8 mouse cellular contexts compared by ENCODE assay signal in genomic region chr3:97158611-97159508, GRCm38 (mm10). TPM values are rescaled to one million over a fixed set of nuclear protein-coding genes. Genes with fewer than 3 reads are reported as not detected.
DNase-seq lines count a peak whose midpoint lies in the region; ATAC-seq and TF ChIP-seq lines count a peak whose summit lies in the region.

Acp6 (plus strand) TSS chr3:97158777.

- no peak for TF ChIP-seq RAD21 in CH12.LX (IDR thresholded peaks at IDR 0.05; ENCODE audit: low read depth, low read length)

- no peak within 1 kb of the TSS for H3K27ac ChIP-seq in CH12.LX (ENCODE audit: insufficient read depth, low read depth)
- H3K27ac ChIP-seq in forebrain, embryonic 12.5 days, result peak within 1 kb of the TSS; percentile 83
- H3K27ac ChIP-seq in heart, postnatal 0 days (ENCODE audit: low read depth), result peak within 1 kb of the TSS; percentile 77
- peak within 1 kb of the TSS; percentile 77 for H3K27ac ChIP-seq in liver, embryonic 16.5 days (ENCODE audit: low read length)
- H3K27ac ChIP-seq in neural tube, embryonic 13.5 days (replicated peaks), result peak within 1 kb of the TSS; percentile 69
- peak within 1 kb of the TSS; percentile 5; the same call in 1 of the 2 replicates for H3K27ac ChIP-seq in testis, adult 2 months (ENCODE audit: control insufficient read depth, insufficient read depth, low read depth, low read length)

- peaks cover 0 to 16% of the 10 kb centered on the region in 2 experiments; a peak in 2 of 4 replicates for H3K4me1 ChIP-seq in CH12.LX (ENCODE audit: control insufficient read depth in 1 of 2, insufficient read depth in 2 of 2)
- peaks cover 10% of the 10 kb centered on the region for H3K4me1 ChIP-seq in forebrain, embryonic 12.5 days
- peaks cover 18% of the 10 kb centered on the region for H3K4me1 ChIP-seq in heart, postnatal 0 days (ENCODE audit: control insufficient read depth, insufficient read depth)
- peaks cover 8% of the 10 kb centered on the region; the same call in 1 of the 2 replicates for H3K4me1 ChIP-seq in liver, embryonic 16.5 days (ENCODE audit: control insufficient read depth, low read depth, low read length)
- peaks cover 13% of the 10 kb centered on the region for H3K4me1 ChIP-seq in neural tube, embryonic 13.5 days (replicated peaks)
- H3K4me1 ChIP-seq in testis, adult 2 months (ENCODE audit: control insufficient read depth, insufficient read depth, low read length), result peaks cover 3% of the 10 kb centered on the region; the same call in 1 of the 2 replicates

- no peaks in the 10 kb centered on the region for H3K79me2 ChIP-seq in CH12.LX (replicated peaks; ENCODE audit: control insufficient read depth, extremely low read depth, insufficient read depth, poor library complexity, severe bottlenecking)

- H3K4me3 ChIP-seq in CH12.LX (replicated peaks in 1 of 3; ENCODE audit: low read depth in 2 of 3, low read length in 2 of 3, poor library complexity in 1 of 3), result peak within 1 kb of the TSS; percentile 71 to 85 (median 78)
- peak within 1 kb of the TSS; percentile 82 for H3K4me3 ChIP-seq in forebrain, embryonic 12.5 days (replicated peaks)
- peak within 1 kb of the TSS; percentile 75 for H3K4me3 ChIP-seq in heart, postnatal 0 days (ENCODE audit: low read depth, low read length)
- peak within 1 kb of the TSS; percentile 80 for H3K4me3 ChIP-seq in liver, embryonic 16.5 days (ENCODE audit: low read depth, low read length)
- peak within 1 kb of the TSS; percentile 64 for H3K4me3 ChIP-seq in neural tube, embryonic 13.5 days
- peak within 1 kb of the TSS; percentile 72 for H3K4me3 ChIP-seq in testis, adult 2 months (ENCODE audit: control insufficient read depth, low read depth, low read length)

- peak; percentile 93 for DNase-seq in CH12.LX (ENCODE audit: extremely low read depth)
- DNase-seq in c-Kit-positive CD71-positive TER-119-negative erythroid progenitor cells, embryonic 14.5 days (ENCODE audit: low read depth), result peak; percentile 88
- DNase-seq in heart, postnatal 0 days (ENCODE audit: low spot score), result peak; percentile 88
- DNase-seq in kidney, postnatal 4 days, result peak; percentile 91 to 93

- under 1% methylated on average over 54 of the region's 54 CpGs for WGBS in forebrain, embryonic 12.5 days
- under 1% methylated on average over 53 of the region's 54 CpGs for WGBS in heart, postnatal 0 days
- WGBS in liver, embryonic 16.5 days (ENCODE audit: insufficient replicate concordance), result under 1% methylated on average over 54 of the region's 54 CpGs
- WGBS in neural tube, embryonic 13.5 days, result under 1% methylated on average over 54 of the region's 54 CpGs

- peaks cover 0 to 5% of the 10 kb centered on the region in 2 experiments for H3K36me3 ChIP-seq in CH12.LX (replicated peaks in 1 of 2; ENCODE audit: control insufficient read depth in 1 of 2, insufficient read depth in 1 of 2, low read length in 1 of 2)
- H3K36me3 ChIP-seq in forebrain, embryonic 12.5 days (replicated peaks), result no peaks in the 10 kb centered on the region
- no peaks in the 10 kb centered on the region for H3K36me3 ChIP-seq in heart, postnatal 0 days (replicated peaks; ENCODE audit: control insufficient read depth, insufficient read depth, low read length)
- no peaks in the 10 kb centered on the region for H3K36me3 ChIP-seq in liver, embryonic 16.5 days (ENCODE audit: control insufficient read depth, insufficient read depth)
- H3K36me3 ChIP-seq in neural tube, embryonic 13.5 days, result no peaks in the 10 kb centered on the region
- H3K36me3 ChIP-seq in testis, adult 2 months (ENCODE audit: control insufficient read depth, insufficient read depth, low read length), result no peaks in the 10 kb centered on the region

- peaks cover 3% of the 10 kb centered on the region for H3K9me3 ChIP-seq in CH12.LX (replicated peaks; ENCODE audit: low read length)
- H3K9me3 ChIP-seq in forebrain, embryonic 12.5 days, result no peaks in the 10 kb centered on the region
- H3K9me3 ChIP-seq in heart, postnatal 0 days (replicated peaks; ENCODE audit: control insufficient read depth, low read length), result no peaks in the 10 kb centered on the region
- no peaks in the 10 kb centered on the region for H3K9me3 ChIP-seq in liver, embryonic 16.5 days (replicated peaks; ENCODE audit: control insufficient read depth, low read length)
- H3K9me3 ChIP-seq in neural tube, embryonic 13.5 days, result no peaks in the 10 kb centered on the region

- peak within 1 kb of the TSS; percentile 51 for H3K9ac ChIP-seq in CH12.LX (ENCODE audit: insufficient read depth, low read depth)
- peak within 1 kb of the TSS; percentile 77 for H3K9ac ChIP-seq in forebrain, embryonic 12.5 days
- peak within 1 kb of the TSS; percentile 63 for H3K9ac ChIP-seq in heart, postnatal 0 days (replicated peaks; ENCODE audit: low read depth, low read length)
- peak within 1 kb of the TSS; percentile 85 for H3K9ac ChIP-seq in liver, embryonic 16.5 days (ENCODE audit: low read depth, low read length)
- H3K9ac ChIP-seq in neural tube, embryonic 13.5 days, result peak within 1 kb of the TSS; percentile 73

- TF ChIP-seq POLR2A in CH12.LX (IDR thresholded peaks at IDR 0.05; ENCODE audit: low read depth, low read length), result peak; percentile 62
- 0 out of 2 replicates have a peak, but pooled peaks have one; percentile 20 for TF ChIP-seq POLR2A in testis, adult 2 months (IDR thresholded peaks at IDR 0.05; ENCODE audit: control insufficient read depth, low read depth, low read length)

- no peak for TF ChIP-seq CTCF in CH12.LX (conservative IDR thresholded peaks at IDR 0.05 in 1 of 2, IDR thresholded peaks at IDR 0.05 in 1 of 2; ENCODE audit: low read depth in 2 of 2, low read length in 2 of 2)
- TF ChIP-seq CTCF in heart, postnatal 0 days (IDR thresholded peaks at IDR 0.05; ENCODE audit: low read depth), result no peak
- TF ChIP-seq CTCF in testis, adult 2 months (IDR thresholded peaks at IDR 0.05; ENCODE audit: control insufficient read depth, insufficient read depth, insufficient replicate concordance, low read depth, low read length), result no peak

- no peaks in the 10 kb centered on the region for H3K27me3 ChIP-seq in CH12.LX (replicated peaks)
- no peaks in the 10 kb centered on the region for H3K27me3 ChIP-seq in forebrain, embryonic 12.5 days
- no peaks in the 10 kb centered on the region for H3K27me3 ChIP-seq in heart, postnatal 0 days (ENCODE audit: control insufficient read depth, insufficient read depth, low read length)
- no peaks in the 10 kb centered on the region for H3K27me3 ChIP-seq in liver, embryonic 16.5 days (ENCODE audit: control insufficient read depth, insufficient read depth, low read depth, low read length)
- H3K27me3 ChIP-seq in neural tube, embryonic 13.5 days, result no peaks in the 10 kb centered on the region
- no peaks in the 10 kb centered on the region for H3K27me3 ChIP-seq in testis, adult 2 months (ENCODE audit: control insufficient read depth, insufficient read depth, low read length)

- dilution Hi-C loops in CH12.LX (cut with MboI; ENCODE audit: extremely low pct_ligation_motif_present, extremely low pct_unique_long_range_greater_than_20kb, low sequenced_read_pairs), result no loop called here

- in situ Hi-C loops in CH12.LX (cut with MboI; ENCODE audit: low pct_ligation_motif_present, low pct_unique_long_range_greater_than_20kb, low sequenced_read_pairs), result no loop called here

- ATAC-seq in forebrain, embryonic 12.5 days (ENCODE audit: low FRiP score), result peak; percentile 95
- ATAC-seq in heart, postnatal 0 days (ENCODE audit: insufficient read depth, low read depth), result peak; percentile 92
- ATAC-seq in liver, embryonic 16.5 days (ENCODE audit: low read depth), result peak; percentile 94
- peak; percentile 92 for ATAC-seq in neural tube, embryonic 13.5 days (ENCODE audit: low read depth)

- TF ChIP-seq EP300 in CH12.LX (IDR thresholded peaks at IDR 0.05; ENCODE audit: low read length), result no peak
- no peak for TF ChIP-seq EP300 in heart, postnatal 0 days (IDR thresholded peaks at IDR 0.05; ENCODE audit: low read depth)

- H3K4me2 ChIP-seq in CH12.LX (ENCODE audit: insufficient read depth, low read depth, poor library complexity, severe bottlenecking), result peak within 1 kb of the TSS; percentile 60
- H3K4me2 ChIP-seq in forebrain, embryonic 12.5 days, result peak within 1 kb of the TSS; percentile 76
- H3K4me2 ChIP-seq in heart, postnatal 0 days (ENCODE audit: low read depth, low read length), result peak within 1 kb of the TSS; percentile 86
- H3K4me2 ChIP-seq in liver, embryonic 16.5 days (ENCODE audit: low read depth, low read length), result peak within 1 kb of the TSS; percentile 75
- H3K4me2 ChIP-seq in neural tube, embryonic 13.5 days, result peak within 1 kb of the TSS; percentile 81

TF ChIP-seq in CH12.LX, 34 proteins besides CTCF, POLR2A, EP300 and RAD21 (continues in another document):
- TF ChIP-seq MYC (IDR thresholded peaks at IDR 0.05; ENCODE audit: low read depth, low read length), result no peak
- 0 out of 2 replicates have a peak, but pooled peaks have one; percentile 37 for TF ChIP-seq TBP (conservative IDR thresholded peaks at IDR 0.05; ENCODE audit: low read depth, low read length)
- TF ChIP-seq ELF1 (IDR thresholded peaks at IDR 0.05; ENCODE audit: low read depth, low read length), result no peak
- TF ChIP-seq HCFC1 (IDR thresholded peaks at IDR 0.05; ENCODE audit: low read depth, low read length), result peak; percentile 91
- 0 out of 2 replicates have a peak, but pooled peaks have one; percentile 12 for TF ChIP-seq IRF4 (IDR thresholded peaks at IDR 0.05; ENCODE audit: low read depth, low read length)
- peak; percentile 92; the same call in 1 of the 2 replicates for TF ChIP-seq KAT2A (IDR thresholded peaks at IDR 0.05; ENCODE audit: insufficient replicate concordance, low read length)
- TF ChIP-seq NRF1 (IDR thresholded peaks at IDR 0.05; ENCODE audit: low read depth, low read length), result peak; percentile 61
- TF ChIP-seq ZNF384 (IDR thresholded peaks at IDR 0.05; ENCODE audit: low read depth, low read length), result no peak
- TF ChIP-seq GABPA (IDR thresholded peaks at IDR 0.05; ENCODE audit: insufficient replicate concordance, low read depth, low read length), result peak; percentile 12; the same call in 1 of the 2 replicates
- TF ChIP-seq CHD2 (IDR thresholded peaks at IDR 0.05; ENCODE audit: low read length), result 0 out of 2 replicates have a peak, but pooled peaks have one; percentile 17
- no peak for TF ChIP-seq PAX5 (IDR thresholded peaks at IDR 0.05; ENCODE audit: low read length)
- TF ChIP-seq SIN3A (IDR thresholded peaks at IDR 0.05; ENCODE audit: low read length), result no peak; the same call in 1 of the 2 replicates

RNA-seq across cellular contexts. Expression of gene Acp6, which starts in this region (rescaled TPM):
- total RNA-seq in CH12.LX (2012; rRNA removed) (7.5 and 12.5 TPM in 2 replicates), CH12.LX (2014; rRNA removed) (12.1 and 12.2 TPM in 2 replicates)
- polyA plus RNA-seq in CH12.LX (2012; ENCODE audit: insufficient read length, low read depth), result 10.3 and 10.8 TPM in 2 replicates
- 29.7 and 32.2 TPM in 2 replicates for polyA plus RNA-seq in forebrain, embryonic 12.5 days (2016; fragmentation: Nextera tagmentation; extraction: Ambion mirVana)
- total RNA-seq in heart, postnatal 0 days (2014; rRNA removed; ENCODE audit: low replicate concordance), result 29.4 and 57.5 TPM in 2 replicates
- 46.3 and 47.5 TPM in 2 replicates for polyA plus RNA-seq in heart, postnatal 0 days (2015; fragmentation: Nextera tagmentation; extraction: Ambion mirVana)
- 20.0 and 20.3 TPM in 2 replicates for polyA plus RNA-seq in liver, embryonic 16.5 days (2015; fragmentation: Nextera tagmentation; extraction: Ambion mirVana)
- 16.3 and 21.1 TPM in 2 replicates for polyA plus RNA-seq in neural tube, embryonic 13.5 days (2015; fragmentation: Nextera tagmentation; extraction: Ambion mirVana)
- polyA plus RNA-seq in testis, adult 2 months (2012; rRNA removed), result 10.3 and 10.8 TPM in 2 replicates
